Mouse (Mus musculus) gastrocnemius, postnatal 25 days (tissue): ENCODE results near the gene Fst. TPM values are rescaled to one million over a fixed set of nuclear protein-coding genes. Genes with fewer than 3 reads are reported as not detected.

Experiments
- DNase-seq: peaks from one replicate; pipeline ENCODE4 v3.0.0; 2022
- long read RNA-seq, 2 experiments: library from polyadenylated mRNA; stranded (forward); transcript quantifications; one replicate each; pipeline ENCODE4 v2.0.0; 2021
- total RNA-seq, 2 experiments: library from RNA; stranded (reverse); gene quantifications; 1 replicate in 1 of 2; 2 replicates in 1 of 2; pipeline ENCODE4 v1.2.3; 2021

Gene Fst
- 1 to 10 TPM; 6.0 TPM for total RNA-seq
- long read RNA-seq, experiment 1, partial matches to known transcripts = 0 of 1 reads
- long read RNA-seq, experiment 1, other reads (novel, unspliced or antisense) = 0 of 1 reads
- long read RNA-seq, experiment 2, transcript Fst-201 (6 exons, 1,851 nt) = major isoform, 5 of 14 reads
- long read RNA-seq, experiment 2, partial matches to known transcripts = 2 of 14 reads
- long read RNA-seq, experiment 2, other reads (novel, unspliced or antisense) = 4 of 14 reads

- DNase-seq = peak; percentile 43
Observed at GRCm38 (mm10) chr13:114458886-114459700, at the start of gene Fst. TSS of gene Fst (minus strand) at chr13:114458951.

- no peak for DNase-seq
Observed at GRCm38 (mm10) chr13:114493826-114494225, 35.1 kb upstream of the Fst start.

DNA sequence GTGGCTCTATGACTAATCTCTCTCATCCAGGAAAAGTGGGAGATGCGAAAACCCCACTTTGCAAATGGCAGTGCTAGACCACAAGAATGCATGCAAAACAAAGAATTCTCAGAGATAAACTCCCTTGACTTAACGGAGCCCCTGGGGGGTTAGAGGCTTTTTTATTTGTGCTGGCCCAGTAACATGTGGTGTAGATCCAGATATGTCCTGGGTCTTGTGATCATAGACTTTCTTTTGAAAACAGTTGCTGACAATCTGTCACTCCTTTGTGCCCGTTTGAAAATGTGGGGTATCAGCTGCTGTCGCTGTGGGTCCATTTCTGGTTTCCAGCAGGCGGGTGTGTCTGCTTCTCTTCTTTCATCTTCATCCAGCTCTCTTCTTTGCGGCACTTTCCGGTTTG is 29.4 kb upstream of the Fst start:
- no peak for DNase-seq

DNA sequence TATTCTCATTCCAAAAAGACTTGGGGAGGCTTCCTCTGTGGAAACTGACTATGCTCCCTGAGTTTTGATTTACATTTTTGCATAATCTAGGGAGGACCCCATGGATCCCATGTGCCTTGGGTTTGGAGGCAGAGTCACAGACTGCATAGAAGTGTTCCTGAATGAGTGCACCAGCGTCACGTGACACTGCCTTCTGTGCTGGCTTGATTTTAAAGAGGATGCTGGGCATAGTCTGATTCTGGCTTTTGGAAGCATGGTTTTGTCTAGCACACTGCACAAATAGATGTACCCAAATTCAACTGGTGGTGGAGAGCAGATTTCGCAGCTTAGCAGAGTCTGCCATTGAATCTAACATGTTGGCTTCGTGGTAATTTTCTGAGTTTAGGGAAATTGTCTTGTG is 19.6 kb upstream of the Fst start:
- no peak for DNase-seq

DNA sequence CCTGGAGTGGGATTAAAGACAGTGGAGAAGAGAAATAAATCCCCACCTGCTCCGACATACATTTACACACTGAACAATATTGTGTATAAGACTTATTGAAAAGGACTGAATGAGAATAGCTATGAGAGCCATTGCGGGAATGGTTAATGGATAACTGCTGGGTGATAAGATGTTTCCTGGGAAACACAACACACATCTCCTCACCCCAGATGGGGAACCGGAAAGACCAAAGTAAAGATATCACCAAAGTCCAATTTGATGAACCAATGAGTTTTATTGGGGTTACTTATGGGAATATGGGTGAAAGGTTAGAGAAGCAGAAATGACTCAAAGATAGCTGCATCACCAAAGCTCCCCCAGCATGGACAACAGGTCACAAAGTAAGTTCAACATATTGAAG is 11.2 kb upstream of the Fst start:
- DNase-seq = no peak

DNA sequence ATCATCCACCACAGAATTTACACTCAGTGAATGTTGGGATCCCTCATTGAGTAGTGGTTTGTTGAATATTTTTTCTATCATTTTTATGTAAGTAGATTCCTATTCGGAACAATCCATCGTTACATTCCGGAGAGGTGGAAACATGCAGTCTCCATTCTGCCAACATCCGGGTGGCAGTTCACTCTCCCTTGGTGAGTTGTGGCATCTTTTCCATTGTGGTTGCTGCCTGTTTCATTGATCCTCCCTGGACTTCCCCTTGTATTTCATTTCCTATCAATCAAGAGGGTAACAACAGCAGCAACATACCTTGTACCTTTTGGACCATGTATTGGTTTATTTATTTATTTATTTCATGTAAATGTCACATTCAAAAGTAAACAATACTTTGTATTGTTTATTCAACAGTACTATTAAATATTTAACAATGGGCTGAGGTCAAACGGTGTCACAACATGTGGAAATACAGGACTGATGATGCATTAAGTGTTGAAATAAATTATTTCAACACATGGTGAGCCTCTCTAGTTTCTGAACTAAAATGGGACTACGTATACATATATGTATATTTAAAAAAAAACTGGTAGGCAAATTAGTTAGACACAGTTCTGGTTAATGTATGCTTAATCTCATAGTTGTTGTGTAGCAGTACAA is 7.6 kb upstream of the Fst start:
- DNase-seq = no peak

DNA sequence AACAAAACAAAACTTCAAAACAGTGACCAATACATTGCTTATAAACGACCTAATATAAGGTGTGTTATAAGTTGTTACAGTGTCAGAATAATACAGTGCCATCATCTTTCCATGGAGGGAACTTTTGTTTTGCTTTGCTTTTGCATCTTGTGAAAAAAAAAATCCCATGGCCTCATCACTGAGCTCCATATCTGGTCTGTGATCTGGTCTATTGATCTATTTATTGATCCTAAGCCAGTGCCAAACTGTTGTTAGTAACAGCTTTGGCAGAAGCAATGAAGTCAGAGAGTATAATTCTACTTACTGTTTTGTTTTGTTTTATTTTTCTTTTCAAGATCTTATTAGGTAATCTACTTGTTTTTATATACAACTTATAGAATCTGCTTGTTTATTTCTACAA is 6.6 kb upstream of the Fst start:
- no peak for DNase-seq

GRCm38 (mm10) chr13:114464824-114465223 is 6.1 kb upstream of the Fst start:
- no peak for DNase-seq

DNA sequence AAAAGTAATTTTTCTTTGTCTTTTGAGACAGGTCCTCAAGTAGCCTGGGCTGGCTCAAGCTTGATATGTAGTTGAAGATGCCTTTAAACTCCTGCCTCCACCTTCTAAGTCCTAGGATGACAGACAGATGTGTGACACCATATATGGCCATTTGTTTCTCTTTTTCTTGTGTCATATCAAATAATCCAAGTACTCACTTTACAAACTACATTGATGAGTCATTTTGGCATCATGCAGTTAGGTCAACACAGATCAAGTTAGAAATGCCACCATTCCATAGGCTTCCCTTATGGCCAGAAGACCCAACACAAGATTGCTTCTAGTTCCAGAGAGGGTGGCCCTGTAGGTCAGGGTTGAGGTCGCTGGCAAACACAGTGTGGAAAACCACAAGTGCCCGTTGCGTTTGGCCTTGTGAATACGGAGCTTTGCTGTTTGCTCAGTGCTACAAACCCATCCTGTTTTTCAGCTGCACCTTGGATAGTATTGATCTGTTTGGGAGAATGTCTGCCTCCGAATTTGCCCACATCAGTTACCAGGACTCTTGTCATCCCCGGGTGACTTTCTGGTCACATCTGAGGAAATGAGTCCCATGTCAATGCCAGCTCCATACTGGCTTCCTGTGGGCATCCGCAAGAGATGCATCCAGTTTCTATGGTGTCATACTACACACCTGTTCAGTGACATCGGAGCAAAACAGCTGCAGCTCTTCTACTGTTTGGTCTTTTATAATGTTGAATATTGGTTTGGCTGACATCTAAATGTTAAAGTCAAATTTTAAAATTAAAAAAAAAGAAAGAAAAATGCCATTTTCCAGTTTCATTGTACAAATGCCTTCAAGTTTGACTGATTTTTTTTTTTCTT is 4.0 kb upstream of the Fst start:
- no peak for DNase-seq

GRCm38 (mm10) chr13:114460306-114460892 is 1.6 kb upstream of the Fst start:
- DNase-seq = peak; percentile 23

DNA sequence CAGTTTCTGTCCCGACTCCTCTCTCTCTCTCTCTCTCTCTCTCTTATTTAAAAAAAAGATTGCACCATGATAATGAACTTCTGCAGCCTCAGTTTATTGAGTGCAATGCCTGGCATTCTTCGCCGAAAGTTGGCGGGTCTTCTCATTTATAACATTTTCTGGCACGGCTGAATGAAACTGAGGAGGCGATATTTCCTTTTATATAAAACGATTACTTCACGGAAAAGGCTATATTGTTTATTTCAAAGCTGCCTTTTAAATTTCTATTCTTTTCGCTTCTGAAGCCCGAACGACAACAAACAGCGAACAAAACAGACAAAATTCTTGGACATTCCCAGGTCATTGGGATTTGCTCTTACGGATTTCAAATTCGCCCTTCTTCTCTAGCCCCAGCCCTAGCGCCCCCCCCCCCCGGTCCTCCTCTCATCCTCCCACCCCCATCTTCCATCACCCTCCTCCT is 980 bp upstream of the Fst start:
- DNase-seq = no peak

DNA sequence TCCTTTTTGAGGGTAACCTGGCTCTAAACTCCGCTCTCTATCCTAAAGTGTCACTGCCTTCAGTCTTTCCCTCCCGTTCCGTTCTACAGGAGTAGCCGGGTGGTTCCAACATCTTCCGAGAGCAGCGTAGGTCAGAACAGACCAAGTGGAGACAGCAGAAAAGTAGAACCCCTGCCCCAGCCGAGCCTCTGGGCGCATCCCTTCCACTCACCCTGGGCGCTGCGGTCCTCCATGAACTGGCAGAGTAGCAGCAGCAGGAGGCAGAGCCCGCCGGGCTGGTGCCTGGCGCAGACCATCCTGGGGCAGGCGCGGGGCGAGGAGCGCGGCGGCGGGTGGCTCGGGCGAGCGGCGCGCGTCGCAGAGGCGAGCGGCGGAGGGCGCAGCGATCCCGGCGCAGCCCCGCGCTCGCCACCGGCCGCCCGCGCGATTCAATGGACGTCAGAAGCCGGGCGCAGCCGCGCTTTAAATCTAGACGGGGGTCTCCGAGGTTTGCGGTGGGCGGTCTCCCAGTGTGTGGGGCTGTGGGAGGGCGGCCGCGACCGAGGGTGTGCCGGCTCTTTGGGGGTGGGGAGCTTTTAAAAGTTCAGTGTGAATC is 363 bp downstream of the Fst start:
- peak; percentile 27 for DNase-seq

DNA sequence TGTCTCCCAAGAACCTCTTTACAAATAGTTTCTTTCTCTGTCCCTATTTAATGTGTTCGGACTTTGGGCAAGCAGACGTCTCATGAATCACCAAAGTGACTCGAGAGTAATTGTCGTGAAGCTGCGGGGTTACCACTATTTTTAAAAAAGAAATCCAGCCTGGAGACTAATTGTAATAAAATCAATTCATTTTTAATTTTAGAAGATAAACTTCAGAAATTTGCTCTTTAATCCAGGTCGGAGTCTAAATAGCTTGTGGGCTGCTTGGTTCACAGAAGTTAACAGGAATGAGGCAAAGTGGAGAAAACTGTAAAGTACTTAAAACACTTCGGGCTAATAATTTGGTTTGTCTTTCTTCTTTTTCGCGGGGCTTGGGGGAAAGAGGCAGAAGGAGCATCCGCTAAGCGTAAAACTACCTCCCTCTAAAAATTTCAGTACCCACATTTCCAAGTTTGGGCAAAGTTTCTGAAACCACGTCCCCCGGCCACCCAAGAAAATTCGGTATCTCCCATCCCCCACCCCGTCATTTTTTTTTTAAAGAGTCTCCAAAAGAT is 1.1 kb downstream of the Fst start:
- DNase-seq = no peak

GRCm38 (mm10) chr13:114456766-114457566 is 1.8 kb downstream of the Fst start:
- DNase-seq = no peak

DNA sequence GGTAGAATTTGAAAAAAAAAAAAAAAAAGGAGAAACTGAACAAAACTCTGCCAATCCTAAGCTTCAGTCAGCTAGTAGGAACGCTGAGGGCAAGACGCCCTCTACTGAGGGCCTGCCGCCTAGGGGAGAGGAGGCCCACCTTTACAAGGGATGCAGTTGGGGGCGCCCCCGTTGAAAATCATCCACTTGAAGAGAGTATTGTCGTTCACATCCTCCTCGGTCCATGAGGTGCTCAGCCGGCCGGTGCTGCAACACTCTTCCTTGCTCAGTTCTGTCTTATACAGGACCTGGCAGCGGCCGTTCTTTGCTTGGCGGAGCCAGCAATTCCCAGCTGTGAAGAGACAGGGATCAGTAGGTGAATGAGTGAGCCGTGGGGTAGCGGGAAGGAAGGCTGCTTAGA is 2.5 kb downstream of the Fst start:
- DNase-seq = peak; percentile 26

DNA sequence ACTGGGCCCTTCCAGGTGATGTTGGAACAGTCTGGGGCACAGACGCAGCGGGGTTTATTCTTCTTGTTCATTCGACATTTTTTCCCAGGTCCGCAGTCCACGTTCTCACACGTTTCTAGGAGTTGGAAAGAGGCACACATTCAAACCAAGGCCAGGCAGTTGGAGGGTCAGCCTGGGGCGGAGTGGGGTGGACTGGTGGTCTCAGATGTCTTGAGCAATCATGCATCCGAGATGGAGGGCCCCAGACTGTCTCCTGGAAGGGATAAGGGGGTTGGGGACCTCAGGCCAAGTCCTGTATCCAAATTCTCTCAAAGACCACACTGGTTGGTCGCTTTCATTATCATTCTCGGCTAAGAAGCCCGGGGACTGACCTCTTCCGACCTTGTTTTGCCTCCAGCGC is 3.0 kb downstream of the Fst start:
- DNase-seq = no peak

DNA sequence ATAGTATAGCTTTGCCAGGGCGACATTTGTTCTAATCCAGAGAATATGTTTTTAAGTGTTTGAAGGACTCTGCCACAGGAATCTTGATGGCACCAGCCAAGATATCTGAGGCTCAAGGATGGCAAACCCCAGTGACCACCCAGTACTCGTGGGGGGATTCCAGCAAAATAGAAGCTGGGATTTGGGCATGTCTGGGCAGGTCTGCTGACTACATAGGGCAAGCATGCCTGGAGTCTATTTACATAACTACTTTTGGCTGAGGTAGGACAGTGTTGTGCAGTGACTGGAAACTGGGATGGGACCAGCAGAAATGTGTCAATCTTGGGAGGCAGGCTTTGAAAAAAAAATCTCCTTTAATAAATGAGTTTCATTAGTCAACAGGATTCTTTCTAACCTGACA is 11.5 kb downstream of the Fst start:
- DNase-seq = no peak

GRCm38 (mm10) chr13:114432491-114432890 is 26.3 kb downstream of the Fst start:
- DNase-seq = no peak

DNA sequence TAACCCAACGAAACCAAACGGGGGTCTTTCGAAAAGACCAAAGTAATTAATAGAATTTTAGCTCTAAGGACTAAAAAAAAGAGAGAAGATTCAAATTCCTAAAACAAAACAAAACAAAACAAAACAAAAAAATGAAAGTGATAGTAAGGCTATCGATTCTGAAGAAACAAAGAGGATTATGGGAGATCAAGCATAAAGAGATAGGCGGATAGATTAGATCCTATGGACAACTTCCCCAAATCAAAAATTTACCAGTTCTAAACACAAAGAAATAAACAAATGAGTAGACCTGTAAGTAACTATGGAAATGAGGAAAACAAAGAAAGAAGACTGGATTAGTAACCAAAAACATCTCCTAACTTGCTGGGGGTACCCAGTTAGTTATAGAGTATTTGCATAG is 33.5 kb downstream of the Fst start:
- no peak for DNase-seq

- no peak for DNase-seq
Observed at GRCm38 (mm10) chr13:114420235-114420634, 38.5 kb downstream of the Fst start.
